ENCODE assay signal across 11 mouse cellular contexts in the genomic region with DNA sequence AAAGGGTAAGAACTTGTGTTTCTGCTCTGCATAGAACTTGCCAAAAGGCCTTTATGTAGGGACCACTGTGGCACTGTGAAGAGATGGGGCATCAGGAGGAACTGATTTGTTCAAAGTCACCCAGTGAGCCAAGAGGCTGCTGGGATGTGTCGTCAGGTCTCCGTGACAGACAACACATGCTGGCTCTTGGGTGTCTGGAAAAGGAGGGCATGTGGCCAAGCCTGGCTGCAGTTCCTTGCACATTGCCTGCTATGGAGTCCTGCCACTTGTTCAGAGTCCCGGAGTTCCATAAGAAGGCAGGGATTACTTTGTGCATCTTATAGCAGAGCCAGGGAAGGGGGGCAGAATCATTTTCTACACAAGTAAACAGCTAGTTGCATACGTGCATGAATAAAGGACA. TPM values are rescaled to one million over a fixed set of nuclear protein-coding genes. Genes with fewer than 3 reads are reported as not detected.
A peak's percentile ranks its signal among the peaks of the same experiment; 100 is the strongest.
DNase-seq lines count a peak whose midpoint lies in the region; ATAC-seq and TF ChIP-seq lines count a peak whose summit lies in the region.
"Had no signal": no experiment of that assay in that cellular context is flagged by ENCODE, and none has a peak within 500 bp of the region (broad histone marks: within the 10 kb centered on the region; RNA-seq: fewer than 3 reads in every experiment).

No protein-coding gene starts in this region.

- ATAC-seq in embryonic facial prominence, embryonic 14.5 days (ENCODE audit: low read depth), result no peak
- peak; percentile 90 for ATAC-seq in forebrain, postnatal 0 days

- H3K36me3 ChIP-seq in embryonic facial prominence, embryonic 14.5 days (ENCODE audit: control insufficient read depth, insufficient read depth, low read length), result no peaks in the 10 kb centered on the region
- no peaks in the 10 kb centered on the region for H3K36me3 ChIP-seq in embryonic facial prominence, embryonic 10.5 days (replicated peaks)
- no peaks in the 10 kb centered on the region for H3K36me3 ChIP-seq in forebrain, postnatal 0 days (ENCODE audit: insufficient read depth)

- 48% methylated on average over 4 of the region's 4 CpGs for WGBS in embryonic facial prominence, embryonic 14.5 days
- 74% methylated on average over 4 of the region's 4 CpGs for WGBS in embryonic facial prominence, embryonic 10.5 days
- WGBS in forebrain, postnatal 0 days, result 35% methylated on average over 4 of the region's 4 CpGs

- H3K9ac ChIP-seq in embryonic facial prominence, embryonic 14.5 days (ENCODE audit: low read depth, low read length), result no peak overlapping the region
- no peak overlapping the region for H3K9ac ChIP-seq in forebrain, postnatal 0 days

- no peak overlapping the region for H3K27ac ChIP-seq in embryonic facial prominence, embryonic 14.5 days (replicated peaks; ENCODE audit: low read depth, low read length)
- H3K27ac ChIP-seq in embryonic facial prominence, embryonic 10.5 days (replicated peaks), result no peak overlapping the region
- H3K27ac ChIP-seq in forebrain, postnatal 0 days (ENCODE audit: low read depth, low read length), result 0 out of 2 replicates have a peak overlapping the region, but pooled peaks have one; percentile 35

- intact Hi-C loops in heart, postnatal 36 days (cut with DNase I), result loop anchor here (2.0 kb wide), 1 partner anchor 130 kb away; no protein-coding TSS in a partner anchor

- H3K4me2 ChIP-seq in embryonic facial prominence, embryonic 14.5 days (ENCODE audit: low read depth, low read length), result no peak overlapping the region
- no peak overlapping the region for H3K4me2 ChIP-seq in forebrain, postnatal 0 days (ENCODE audit: low read depth)

- peak; percentile 45 for DNase-seq in embryonic facial prominence, embryonic 14.5 days (ENCODE audit: low spot score)
- no peak for DNase-seq in embryonic facial prominence, embryonic 10.5 days (ENCODE audit: low spot score)
- DNase-seq in lung, postnatal 10 days, result peak; percentile 58
- no peak for DNase-seq in lung, adult 18-20 months
- peak; percentile 86 for DNase-seq in forebrain, postnatal 0 days
- DNase-seq in heart, postnatal 36 days, result peak; percentile 65 to 71
- DNase-seq in layer of hippocampus, postnatal 36 days, result no peak
- DNase-seq in urinary bladder, postnatal 25 days (ENCODE audit: low spot score), result no peak

- H3K9me3 ChIP-seq in embryonic facial prominence, embryonic 14.5 days (ENCODE audit: control insufficient read depth, low read length), result no peaks in the 10 kb centered on the region
- no peaks in the 10 kb centered on the region for H3K9me3 ChIP-seq in embryonic facial prominence, embryonic 10.5 days
- H3K9me3 ChIP-seq in forebrain, postnatal 0 days (ENCODE audit: low read length), result no peaks in the 10 kb centered on the region

- TF ChIP-seq CTCF in forebrain, postnatal 0 days (IDR thresholded peaks at IDR 0.05; ENCODE audit: low read depth), result no peak

- H3K4me3 ChIP-seq in embryonic facial prominence, embryonic 14.5 days (ENCODE audit: low read depth, low read length), result no peak overlapping the region
- no peak overlapping the region for H3K4me3 ChIP-seq in embryonic facial prominence, embryonic 10.5 days
- no peak overlapping the region for H3K4me3 ChIP-seq in forebrain, postnatal 0 days (ENCODE audit: low read depth, low read length)

- no peaks in the 10 kb centered on the region for H3K4me1 ChIP-seq in embryonic facial prominence, embryonic 14.5 days (ENCODE audit: control insufficient read depth, insufficient read depth, low read length)
- H3K4me1 ChIP-seq in embryonic facial prominence, embryonic 10.5 days, result peaks cover 22% of the 10 kb centered on the region
- H3K4me1 ChIP-seq in forebrain, postnatal 0 days (ENCODE audit: insufficient read depth), result no peaks in the 10 kb centered on the region

- H3K27me3 ChIP-seq in embryonic facial prominence, embryonic 14.5 days (replicated peaks; ENCODE audit: control insufficient read depth, insufficient read depth, low read length), result no peaks in the 10 kb centered on the region
- 0 out of 2 replicates have a peak, but pooled peaks cover 10% of the 10 kb centered on the region for H3K27me3 ChIP-seq in embryonic facial prominence, embryonic 10.5 days (replicated peaks; ENCODE audit: low read depth, poor library complexity, severe bottlenecking)
- no peaks in the 10 kb centered on the region for H3K27me3 ChIP-seq in forebrain, postnatal 0 days (ENCODE audit: insufficient read depth, low read length)

RNA-seq across cellular contexts. Expression of gene Ush1c, which starts 11.4 kb away (rescaled TPM):
- polyA plus RNA-seq in embryonic facial prominence, embryonic 14.5 days (2014; fragmentation: Nextera tagmentation; extraction: Ambion mirVana), result 0.68 and 1.1 TPM in 2 replicates
- polyA plus RNA-seq in embryonic facial prominence, embryonic 10.5 days (2016; fragmentation: Nextera tagmentation; extraction: Ambion mirVana), result 4.4 and 5.0 TPM in 2 replicates
- total RNA-seq in forebrain, postnatal 0 days (2014; rRNA removed), result 0.31 and 1.6 TPM in 2 replicates
- polyA plus RNA-seq in forebrain, postnatal 0 days (2015; fragmentation: Nextera tagmentation; extraction: Ambion mirVana), result 1.6 and 1.9 TPM in 2 replicates
- 1 to 10 TPM; 5.8 to 7.4 TPM for total RNA-seq in heart, postnatal 36 days (2021)
- under 1 TPM; 0.15 to 0.50 TPM for total RNA-seq in layer of hippocampus, postnatal 36 days (2021)
- total RNA-seq: layer of hippocampus, postnatal 14 days; monocyte, adult 5-6 weeks had no signal

RNA-seq across cellular contexts. Expression of gene Otog, which starts 13.9 kb away (rescaled TPM):
- polyA plus RNA-seq in embryonic facial prominence, embryonic 14.5 days (2014; fragmentation: Nextera tagmentation; extraction: Ambion mirVana), result 2.3 and 2.4 TPM in 2 replicates
- 0.14 and 0.38 TPM in 2 replicates for polyA plus RNA-seq in embryonic facial prominence, embryonic 10.5 days (2016; fragmentation: Nextera tagmentation; extraction: Ambion mirVana)
- total RNA-seq in forebrain, postnatal 0 days (2014; rRNA removed), result 0.08 TPM in 1 of 2 replicates, not detected in the other
- 0.02 and 0.03 TPM in 2 replicates for polyA plus RNA-seq in forebrain, postnatal 0 days (2015; fragmentation: Nextera tagmentation; extraction: Ambion mirVana)
- under 1 TPM in 1 of 2 experiments, not detected in 1; 0.06 TPM for total RNA-seq in heart, postnatal 36 days (2021)
- under 1 TPM; 0.12 to 0.23 TPM for total RNA-seq in layer of hippocampus, postnatal 36 days (2021)
- total RNA-seq: monocyte, adult 5-6 weeks had no signal
- polyA plus RNA-seq: liver, embryonic 16.5 days had no signal

RNA-seq across cellular contexts. Expression of gene Abcc8, which starts 47.1 kb away (rescaled TPM):
- polyA plus RNA-seq in embryonic facial prominence, embryonic 14.5 days (2014; fragmentation: Nextera tagmentation; extraction: Ambion mirVana), result 2.8 TPM in 2 replicates
- polyA plus RNA-seq in embryonic facial prominence, embryonic 10.5 days (2016; fragmentation: Nextera tagmentation; extraction: Ambion mirVana), result 0.24 and 0.50 TPM in 2 replicates
- total RNA-seq in forebrain, postnatal 0 days (2014; rRNA removed), result 11.5 and 18.9 TPM in 2 replicates
- 6.7 and 7.0 TPM in 2 replicates for polyA plus RNA-seq in forebrain, postnatal 0 days (2015; fragmentation: Nextera tagmentation; extraction: Ambion mirVana)
- total RNA-seq in heart, postnatal 36 days (2021), result 10 to 100 TPM; 47.4 to 53.7 TPM
- 10 to 100 TPM; 50.7 to 59.2 TPM for total RNA-seq in layer of hippocampus, postnatal 36 days (2021)
- total RNA-seq: monocyte, adult 5-6 weeks had no signal

Comparison
In these comparisons a context has a peak if more than half of its experiments do, and no peak if none do; other contexts are left out.
1. DNase-seq: peak in embryonic facial prominence, embryonic 14.5 days (single experiment), lung, postnatal 10 days (single experiment), forebrain, postnatal 0 days (single experiment) and heart, postnatal 36 days (2 of 2); none in embryonic facial prominence, embryonic 10.5 days (single experiment), lung, adult 18-20 months (0 of 2), layer of hippocampus, postnatal 36 days (0 of 2) and urinary bladder, postnatal 25 days (single experiment).